Mouse (Mus musculus) heart, embryonic 11.5 days (tissue): ENCODE measurements around the gene Supt3. TPM values are rescaled to one million over a fixed set of nuclear protein-coding genes. Genes with fewer than 3 reads are reported as not detected.

Experiments
- ATAC-seq: fragments of 200-750 bp; cut with Nextera tagmentation; replicated peaks from 2 replicates; pipeline ENCODE4 v1.8.0; 2017; ENCODE audit warnings: moderate library complexity; ENCODE audit not compliant: insufficient number of reproducible peaks, low FRiP score, low TSS enrichment
- H3K27ac ChIP-seq: fragments of 300-500 bp; sonication (generic); 2 replicates; pipeline ENCODE4 v1.5.1; 2014; ENCODE audit warnings: mild to moderate bottlenecking, low read depth, low read length
- H3K27me3 ChIP-seq: fragments of 300-500 bp; sonication (generic); 2 replicates; pipeline ENCODE4 v1.6.1; 2014; ENCODE audit warnings: mild to moderate bottlenecking, low read length, mixed read lengths; ENCODE audit not compliant: control insufficient read depth, insufficient read depth
- H3K36me3 ChIP-seq: fragments of 300-500 bp; sonication (generic); 2 replicates; pipeline ENCODE4 v1.6.1; 2014; ENCODE audit warnings: mild to moderate bottlenecking, low read length, moderate library complexity, mixed read lengths; ENCODE audit not compliant: control insufficient read depth, insufficient read depth
- H3K4me1 ChIP-seq: fragments of 300-500 bp; sonication (generic); 2 replicates; pipeline ENCODE4 v1.6.1; 2014; ENCODE audit warnings: low read length; ENCODE audit not compliant: control insufficient read depth, insufficient read depth
- H3K4me2 ChIP-seq: fragments of 300-500 bp; sonication (generic); 2 replicates; pipeline ENCODE4 v1.6.1; 2014; ENCODE audit warnings: mild to moderate bottlenecking, moderate library complexity
- H3K4me3 ChIP-seq: fragments of 300-500 bp; sonication (generic); 2 replicates; pipeline ENCODE4 v1.5.1; 2014; ENCODE audit warnings: low read depth, low read length
- H3K9ac ChIP-seq: fragments of 300-500 bp; sonication (generic); 2 replicates; pipeline ENCODE4 v1.6.1; 2014; ENCODE audit warnings: mild to moderate bottlenecking, low read depth, low read length, moderate library complexity
- H3K9me3 ChIP-seq: fragments of 300-500 bp; sonication (generic); replicated peaks from 2 replicates; pipeline ENCODE4 v1.6.1; 2016; ENCODE audit warnings: low read length; ENCODE audit not compliant: control insufficient read depth
- WGBS: fragments of 180-500 bp; shearing (Covaris S2); extraction: QIAGEN DNeasy Blood & Tissue Kit; methylation state at CpG from one replicate; pipeline ENCODE4 v1.1.7; 2014; ENCODE audit not compliant: insufficient replicate concordance; 5-methylcytosine and 5-hydroxymethylcytosine counted together
- polyA plus RNA-seq: library from polyadenylated mRNA; unstranded; fragments of >200 nt; fragmentation: Nextera tagmentation; extraction: Ambion mirVana; gene quantifications from 2 replicates; pipeline ENCODE4 v1.2.1, GENCODE M21; 2014

Gene Supt3
- polyA plus RNA-seq, 1 experiment from 2014 or later: 22.4 TPM

DNA sequence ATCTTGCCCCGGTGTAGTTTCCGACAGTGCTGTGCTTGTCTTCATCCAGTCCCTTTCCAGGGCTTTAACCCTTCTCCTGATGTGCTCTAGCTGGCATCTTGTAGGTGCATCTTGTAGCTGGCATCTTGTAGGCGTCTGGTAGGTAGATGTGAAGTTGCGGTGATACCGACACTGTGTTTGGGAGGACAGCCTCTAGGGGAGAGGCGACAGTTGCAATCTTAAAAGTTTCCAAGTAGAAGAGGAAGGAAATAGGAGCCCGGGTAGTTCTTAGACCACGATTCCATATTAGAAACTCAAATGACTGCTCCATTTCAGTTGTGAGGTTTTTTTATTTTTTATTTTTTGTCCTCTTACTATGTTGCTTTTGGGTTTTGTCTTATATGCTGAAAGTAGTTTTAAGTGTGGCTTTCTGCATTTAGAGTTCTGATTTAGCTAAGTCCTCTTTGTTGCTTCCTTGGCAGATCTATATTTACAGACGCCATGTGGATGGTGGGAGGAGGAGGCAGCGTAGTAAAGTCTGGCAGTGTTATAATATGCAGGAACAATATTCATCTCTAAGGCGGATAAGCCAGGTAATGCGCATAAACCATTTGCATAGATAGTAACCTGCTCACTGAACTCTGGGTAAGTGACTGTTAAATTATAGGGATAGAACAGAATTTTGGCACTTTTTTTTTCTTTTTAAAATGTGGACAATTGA, 15.4 kb downstream of the Supt3 start:
- H3K36me3 ChIP-seq: peaks cover 3% of the 10 kb centered on the region; the same call in 1 of the 2 replicates
- no peak overlapping the region for H3K9ac ChIP-seq
- H3K27ac ChIP-seq: no peak overlapping the region
- WGBS: 81% methylated on average over 12 of the region's 12 CpGs
- H3K27me3 ChIP-seq: no peaks in the 10 kb centered on the region
- H3K9me3 ChIP-seq: no peaks in the 10 kb centered on the region
- H3K4me1 ChIP-seq: no peaks in the 10 kb centered on the region
- no peak overlapping the region for H3K4me2 ChIP-seq
- ATAC-seq: no peak
- no peak overlapping the region for H3K4me3 ChIP-seq

DNA sequence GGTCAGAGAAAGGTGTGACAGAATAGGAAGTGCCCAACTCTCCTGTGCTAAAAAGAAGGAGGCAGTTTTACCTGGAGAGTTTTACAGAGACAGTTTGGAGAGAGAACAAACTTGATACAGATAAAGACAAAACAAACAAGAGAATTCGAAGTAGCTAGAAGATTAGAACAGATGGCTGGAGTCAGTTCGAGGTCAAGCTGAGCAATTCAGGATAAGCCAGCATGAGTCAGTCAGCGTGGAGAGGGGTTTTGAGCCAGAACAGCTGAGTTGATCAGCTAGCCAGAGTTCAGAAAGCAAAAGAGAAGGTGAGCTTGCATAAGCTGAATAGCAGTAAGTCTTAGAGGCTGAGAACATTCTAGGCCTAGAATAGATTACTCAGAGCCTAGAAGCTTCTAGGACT, 20.4 kb downstream of the Supt3 start:
- H3K9me3 ChIP-seq: no peaks in the 10 kb centered on the region
- WGBS: 24% methylated on average over 3 of the region's 3 CpGs
- no peak overlapping the region for H3K4me2 ChIP-seq
- no peaks in the 10 kb centered on the region for H3K27me3 ChIP-seq
- no peak overlapping the region for H3K4me3 ChIP-seq
- no peak for ATAC-seq
- H3K4me1 ChIP-seq: no peaks in the 10 kb centered on the region
- no peak overlapping the region for H3K9ac ChIP-seq
- no peak overlapping the region for H3K27ac ChIP-seq
- no peaks in the 10 kb centered on the region for H3K36me3 ChIP-seq

DNA sequence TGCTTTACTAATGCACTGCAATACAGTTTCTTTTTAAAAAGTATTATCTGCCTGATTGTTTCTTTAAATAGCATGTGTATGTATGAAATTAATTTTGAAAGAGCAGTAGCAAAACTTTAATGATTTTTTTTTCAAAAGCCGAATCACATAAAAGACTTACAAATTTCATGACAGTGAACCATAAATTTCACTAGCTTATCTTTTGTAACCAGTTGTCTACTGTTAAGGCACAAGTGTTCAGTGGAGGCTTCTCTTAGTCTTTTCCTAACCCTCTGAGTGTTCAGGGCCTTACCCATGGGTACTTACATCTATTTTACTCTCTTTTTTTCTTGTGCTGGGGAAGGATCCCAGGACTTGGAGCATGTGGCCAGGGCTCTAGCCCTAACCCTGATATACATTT, 30.1 kb downstream of the Supt3 start:
- no peaks in the 10 kb centered on the region for H3K4me1 ChIP-seq
- H3K27me3 ChIP-seq: no peaks in the 10 kb centered on the region
- no peak overlapping the region for H3K4me2 ChIP-seq
- H3K9ac ChIP-seq: no peak overlapping the region
- H3K27ac ChIP-seq: no peak overlapping the region
- WGBS: 87% methylated on average over 1 of the region's 1 CpGs
- no peaks in the 10 kb centered on the region for H3K36me3 ChIP-seq
- H3K9me3 ChIP-seq: no peaks in the 10 kb centered on the region
- H3K4me3 ChIP-seq: no peak overlapping the region
- no peak for ATAC-seq

DNA sequence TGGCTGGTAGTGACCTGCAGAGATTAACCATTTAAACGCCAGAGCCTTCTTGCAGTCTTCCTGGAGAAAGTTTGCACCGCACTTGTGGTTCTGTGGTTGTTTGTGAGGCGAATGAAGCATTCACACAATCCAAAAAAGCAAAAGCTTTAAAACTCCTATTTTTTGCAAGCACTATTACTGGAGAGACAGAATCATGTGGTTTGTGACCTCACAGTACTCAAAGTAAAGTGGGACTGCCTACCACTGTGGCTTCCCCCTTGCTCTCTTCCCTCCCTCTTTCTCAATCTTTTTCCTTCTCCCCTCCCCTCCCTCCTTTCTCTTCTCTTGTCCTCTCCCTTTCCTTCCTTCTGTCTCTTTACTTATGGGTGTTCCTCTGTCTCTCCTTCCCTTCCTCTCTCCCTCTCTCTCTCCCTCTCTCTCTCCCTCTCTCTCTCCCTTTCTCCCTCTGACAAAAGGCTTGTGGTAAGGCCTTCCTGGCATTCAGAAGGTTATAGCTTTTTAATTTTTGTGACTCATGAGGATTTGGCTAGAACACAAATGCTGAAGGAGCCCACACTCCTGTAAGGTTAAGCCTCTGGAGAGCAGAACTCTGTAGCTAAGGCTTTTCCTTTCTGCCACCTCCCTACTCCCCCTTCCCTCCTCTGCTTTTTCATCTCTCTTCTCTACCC, 37.7 kb downstream of the Supt3 start, which contains the start of gene Runx2:
Gene Runx2, minus strand, starts transcription at position 290 of the 668 bp plus-strand sequence.
- Histone ChIP-seq H3K36me3 (no peaks in the 10 kb centered on the region), H3K9me3 (no peaks in the 10 kb centered on the region), H3K4me1 (0 out of 2 replicates have a peak, but pooled peaks cover 3% of the 10 kb centered on the region), H3K27ac (no peak within 1 kb of the TSS), H3K27me3 (no peaks in the 10 kb centered on the region), H3K9ac (no peak within 1 kb of the TSS), H3K4me2 (no peak within 1 kb of the TSS; the same call in 1 of the 2 replicates), H3K4me3 (no peak within 1 kb of the TSS)
- no peak for ATAC-seq
- 33% methylated on average over 3 of the region's 3 CpGs for WGBS

DNA sequence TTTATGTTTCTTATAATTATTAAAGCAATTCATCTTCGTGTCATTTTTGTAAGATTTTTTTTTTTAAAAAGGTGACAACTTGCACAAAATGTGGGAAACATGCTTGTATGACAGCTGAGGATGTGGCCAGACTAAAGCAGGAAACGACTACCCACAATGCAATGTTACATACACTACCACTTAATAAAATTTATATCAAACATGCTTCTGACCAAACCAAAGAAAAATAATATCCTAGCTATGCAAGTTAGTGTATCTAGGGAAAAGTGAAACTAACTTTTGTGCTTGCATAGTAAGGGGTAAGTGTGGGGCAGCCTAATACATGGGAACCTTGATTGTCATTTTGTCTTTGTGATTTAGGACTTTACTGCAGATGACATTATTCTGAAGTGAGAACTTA, 41.9 kb downstream of the Supt3 start:
- ATAC-seq: no peak
- H3K4me3 ChIP-seq: no peak overlapping the region
- 76% methylated on average over 2 of the region's 2 CpGs for WGBS
- H3K9me3 ChIP-seq: no peaks in the 10 kb centered on the region
- no peak overlapping the region for H3K4me2 ChIP-seq
- H3K36me3 ChIP-seq: no peaks in the 10 kb centered on the region
- no peak overlapping the region for H3K9ac ChIP-seq
- no peak overlapping the region for H3K27ac ChIP-seq
- no peaks in the 10 kb centered on the region for H3K27me3 ChIP-seq
- 0 out of 2 replicates have a peak, but pooled peaks cover 3% of the 10 kb centered on the region for H3K4me1 ChIP-seq

DNA sequence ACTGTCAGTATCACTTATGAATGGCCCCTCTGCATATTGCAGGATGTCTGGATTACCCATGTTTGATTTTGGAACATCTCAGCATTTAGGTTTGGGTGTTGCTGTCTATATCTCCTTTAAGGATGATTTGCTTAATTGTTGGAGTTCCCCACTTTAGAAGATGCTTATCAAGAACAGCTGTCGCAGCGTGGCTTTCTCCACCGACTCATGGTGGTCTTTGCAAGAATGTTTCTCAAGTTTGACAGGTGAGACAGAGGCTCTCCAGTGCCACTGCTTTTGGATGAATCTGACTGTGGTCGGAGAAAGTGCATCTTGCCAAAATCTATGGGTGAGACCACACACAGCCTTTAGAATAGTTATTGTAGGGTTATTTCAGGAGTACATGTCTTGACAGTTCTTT, 42.9 kb downstream of the Supt3 start:
- Histone ChIP-seq H3K27ac (no peak overlapping the region), H3K9ac (no peak overlapping the region), H3K4me1 (no peaks in the 10 kb centered on the region), H3K9me3 (no peaks in the 10 kb centered on the region), H3K27me3 (no peaks in the 10 kb centered on the region), H3K4me3 (no peak overlapping the region), H3K4me2 (no peak overlapping the region), H3K36me3 (no peaks in the 10 kb centered on the region)
- 47% methylated on average over 4 of the region's 4 CpGs for WGBS
- ATAC-seq: no peak

DNA sequence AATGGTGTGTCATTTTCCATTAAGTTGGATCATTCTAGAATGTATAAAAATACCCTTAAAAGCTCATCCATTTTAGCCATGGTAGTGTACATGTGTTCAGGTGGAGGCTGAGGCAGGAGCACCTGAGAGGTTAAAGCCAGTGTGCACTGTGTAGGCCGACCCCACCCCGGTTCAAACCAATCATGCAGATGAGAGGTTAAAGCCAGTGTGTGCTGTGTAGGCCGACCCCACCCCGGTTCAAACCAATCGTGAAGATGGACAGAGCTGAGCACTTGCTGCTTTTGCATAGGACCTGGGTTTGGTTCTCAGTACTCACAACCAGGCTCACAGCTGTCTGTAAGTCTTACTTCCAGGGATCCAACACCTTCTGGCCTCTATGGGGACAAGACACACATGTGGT, 45.0 kb downstream of the Supt3 start:
- ATAC-seq: no peak
- Histone ChIP-seq H3K4me1 (no peaks in the 10 kb centered on the region), H3K36me3 (no peaks in the 10 kb centered on the region), H3K27ac (no peak overlapping the region), H3K4me2 (no peak overlapping the region), H3K4me3 (no peak overlapping the region), H3K9ac (no peak overlapping the region), H3K27me3 (no peaks in the 10 kb centered on the region), H3K9me3 (no peaks in the 10 kb centered on the region)
- WGBS: 85% methylated on average over 5 of the region's 5 CpGs

DNA sequence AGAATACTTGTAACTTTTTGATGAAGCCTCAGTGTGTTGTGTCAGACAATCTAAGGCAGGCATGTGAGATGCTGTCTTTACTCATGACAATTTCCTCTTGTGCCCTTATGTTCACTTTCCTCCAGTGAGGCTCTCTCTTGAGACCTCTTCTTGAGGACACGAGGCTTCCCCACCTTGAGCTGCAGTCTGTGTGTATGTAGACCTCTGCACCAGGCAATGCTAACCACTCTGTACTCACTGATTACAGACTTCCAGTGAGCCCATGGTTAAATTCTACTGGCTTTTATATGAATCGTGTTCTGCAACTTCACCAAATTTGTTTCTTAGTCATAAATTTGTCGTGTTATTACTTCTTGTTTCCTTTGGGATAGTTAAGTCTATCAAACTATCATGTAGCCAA, 50.2 kb downstream of the Supt3 start:
- no peak overlapping the region for H3K4me2 ChIP-seq
- no peaks in the 10 kb centered on the region for H3K27me3 ChIP-seq
- H3K9me3 ChIP-seq: no peaks in the 10 kb centered on the region
- H3K4me1 ChIP-seq: no peaks in the 10 kb centered on the region
- no peaks in the 10 kb centered on the region for H3K36me3 ChIP-seq
- no peak for ATAC-seq
- H3K4me3 ChIP-seq: no peak overlapping the region
- 78% methylated on average over 3 of the region's 3 CpGs for WGBS
- no peak overlapping the region for H3K9ac ChIP-seq
- H3K27ac ChIP-seq: no peak overlapping the region

DNA sequence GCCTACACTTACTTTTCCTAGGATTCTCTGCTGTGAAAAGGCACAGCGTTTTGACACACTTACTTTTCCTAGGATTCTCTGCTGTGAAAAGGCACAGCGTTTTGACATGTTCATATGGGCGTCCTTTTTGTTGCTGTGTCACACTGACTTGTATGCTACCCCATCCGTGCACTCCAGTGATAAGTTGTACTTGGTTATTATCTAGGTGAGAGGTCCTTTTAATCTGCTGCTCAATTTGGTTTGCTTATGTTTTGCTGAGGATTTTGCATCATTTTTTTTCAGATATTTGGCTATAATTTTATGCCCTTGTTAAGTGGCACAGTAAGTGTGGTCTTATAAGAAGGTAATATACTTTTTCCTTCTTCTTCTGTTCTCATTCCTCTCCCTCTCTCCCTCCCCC, 51.0 kb downstream of the Supt3 start:
- Histone ChIP-seq H3K4me2 (no peak overlapping the region), H3K27ac (no peak overlapping the region), H3K9me3 (no peaks in the 10 kb centered on the region), H3K27me3 (no peaks in the 10 kb centered on the region), H3K4me3 (no peak overlapping the region), H3K4me1 (no peaks in the 10 kb centered on the region), H3K9ac (no peak overlapping the region), H3K36me3 (no peaks in the 10 kb centered on the region)
- no peak for ATAC-seq
- 73% methylated on average over 4 of the region's 4 CpGs for WGBS
